Mouse (Mus musculus): ENCODE data around the gene Prdm11. TPM values are rescaled to one million over a fixed set of nuclear protein-coding genes. Genes with fewer than 3 reads are reported as not detected.

Prdm11 gene
- polyA plus RNA-seq, 1 experiment: 7.6 TPM

- WGBS: 45% methylated on average over 7 of the region's 7 CpGs
- peaks cover 1% of the 10 kb centered on the region for H3K4me1 ChIP-seq (ENCODE audit: control insufficient read depth, insufficient read depth, low read length)
Measured at GRCm38 (mm10) chr2:92917405-92918142, 128.4 kb downstream of the Prdm11 start.

GRCm38 (mm10) chr2:92915659-92916631 is 130.0 kb downstream of the Prdm11 start:
- Histone ChIP-seq H3K27ac (ENCODE audit: control insufficient read depth, insufficient read depth, low read depth, low read length, poor library complexity) (no peak overlapping the region), H3K4me3 (replicated peaks; ENCODE audit: control insufficient read depth, low read depth, low read length) (no peak overlapping the region), H3K4me1 (ENCODE audit: control insufficient read depth, insufficient read depth, low read length) (peaks cover 1% of the 10 kb centered on the region)
- WGBS: 22% methylated on average over 10 of the region's 10 CpGs
- TF ChIP-seq POLR2A (IDR thresholded peaks at IDR 0.05; ENCODE audit: borderline replicate concordance, control insufficient read depth, low read depth, low read length): no peak
- no peak for TF ChIP-seq CTCF (IDR thresholded peaks at IDR 0.05; ENCODE audit: control insufficient read depth, insufficient read depth, low read length)

More at GRCm38 (mm10) chr2:92917405-92918142, 128.4 kb downstream of the Prdm11 start:
- no peak overlapping the region for H3K4me3 ChIP-seq (replicated peaks; ENCODE audit: control insufficient read depth, low read depth, low read length)
- H3K27ac ChIP-seq (ENCODE audit: control insufficient read depth, insufficient read depth, low read depth, low read length, poor library complexity): no peak overlapping the region
- no peak for TF ChIP-seq CTCF (IDR thresholded peaks at IDR 0.05; ENCODE audit: control insufficient read depth, insufficient read depth, low read length)
- no peak for TF ChIP-seq POLR2A (IDR thresholded peaks at IDR 0.05; ENCODE audit: borderline replicate concordance, control insufficient read depth, low read depth, low read length)

Other genes starting within 250 kb of the Prdm11 start
- not detected in 2 replicates for gene Syt13, start 131.1 kb downstream of the Prdm11 start, polyA plus RNA-seq (2011; ENCODE audit: insufficient read depth, insufficient read length, low replicate concordance, missing spikeins)
- gene Trp53i11, start 141.4 kb upstream of the Prdm11 start, polyA plus RNA-seq (2011; ENCODE audit: insufficient read depth, insufficient read length, low replicate concordance, missing spikeins): 11.2 and 14.1 TPM in 2 replicates